Mouse (Mus musculus) embryonic fibroblast, embryonic 13.5 days (primary cell): ENCODE results near the gene Rec8. TPM values are rescaled to one million over a fixed set of nuclear protein-coding genes. Genes with fewer than 3 reads are reported as not detected.
A peak's percentile ranks its signal among the peaks of the same experiment; 100 is the strongest.

Experiments used
- H3K27ac ChIP-seq: 2 replicates; pipeline ENCODE4 v1.5.1; 2012; ENCODE audit warnings: low read length, control low read depth, inconsistent platforms; ENCODE audit not compliant: insufficient read depth
- H3K4me1 ChIP-seq: 2 replicates; pipeline ENCODE4 v1.6.1; 2011; ENCODE audit warnings: low read length; ENCODE audit not compliant: control insufficient read depth, insufficient read depth
- H3K4me3 ChIP-seq: 2 replicates; pipeline ENCODE4 v1.5.1; 2011; ENCODE audit warnings: mild to moderate bottlenecking, control low read depth, low read length; ENCODE audit not compliant: insufficient read depth
- CTCF ChIP-seq: IDR thresholded peaks from 2 replicates; pipeline ENCODE4 v1.5.1; 2011; ENCODE audit warnings: mild to moderate bottlenecking, control low read depth, low read length, moderate library complexity, borderline replicate concordance; ENCODE audit not compliant: insufficient read depth
- POLR2A ChIP-seq: IDR thresholded peaks from 2 replicates; pipeline ENCODE4 v1.6.1; 2011; ENCODE audit warnings: low read depth, mild to moderate bottlenecking, control low read depth, low read length, moderate library complexity
- polyA plus RNA-seq: library from polyadenylated mRNA; stranded (reverse); fragments of >200 nt; gene quantifications from 2 replicates; pipeline ENCODE4 v1.2.4, GENCODE M21; 2011; ENCODE audit warnings: low read depth; ENCODE audit not compliant: missing spikeins, insufficient read length

Rec8 gene
- polyA plus RNA-seq, 1 experiment: not detected

DNA sequence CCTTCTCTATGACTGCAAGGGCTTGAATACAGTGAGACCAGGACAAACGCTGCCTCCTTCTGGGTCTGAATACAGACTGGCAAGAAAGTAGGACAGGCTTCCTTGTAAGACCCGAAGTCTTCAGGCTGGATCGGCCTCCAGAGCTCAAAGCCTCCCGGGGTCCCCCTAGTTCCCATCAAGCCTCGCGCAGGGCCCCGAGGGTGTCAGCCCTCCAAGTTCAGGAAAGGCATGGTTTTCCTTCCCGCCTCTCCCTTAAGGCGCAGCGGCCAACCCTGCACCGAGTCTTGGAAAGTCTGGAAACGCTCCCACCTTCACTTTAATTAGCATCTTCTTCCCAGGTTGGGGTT lies 53.6 kb downstream of the Rec8 start:
- TF ChIP-seq CTCF (no peak), POLR2A (no peak)
- Histone ChIP-seq H3K4me3 (peak overlapping the region; percentile 97), H3K4me1 (no peaks in the 10 kb centered on the region), H3K27ac (peak overlapping the region; percentile 88)

DNA sequence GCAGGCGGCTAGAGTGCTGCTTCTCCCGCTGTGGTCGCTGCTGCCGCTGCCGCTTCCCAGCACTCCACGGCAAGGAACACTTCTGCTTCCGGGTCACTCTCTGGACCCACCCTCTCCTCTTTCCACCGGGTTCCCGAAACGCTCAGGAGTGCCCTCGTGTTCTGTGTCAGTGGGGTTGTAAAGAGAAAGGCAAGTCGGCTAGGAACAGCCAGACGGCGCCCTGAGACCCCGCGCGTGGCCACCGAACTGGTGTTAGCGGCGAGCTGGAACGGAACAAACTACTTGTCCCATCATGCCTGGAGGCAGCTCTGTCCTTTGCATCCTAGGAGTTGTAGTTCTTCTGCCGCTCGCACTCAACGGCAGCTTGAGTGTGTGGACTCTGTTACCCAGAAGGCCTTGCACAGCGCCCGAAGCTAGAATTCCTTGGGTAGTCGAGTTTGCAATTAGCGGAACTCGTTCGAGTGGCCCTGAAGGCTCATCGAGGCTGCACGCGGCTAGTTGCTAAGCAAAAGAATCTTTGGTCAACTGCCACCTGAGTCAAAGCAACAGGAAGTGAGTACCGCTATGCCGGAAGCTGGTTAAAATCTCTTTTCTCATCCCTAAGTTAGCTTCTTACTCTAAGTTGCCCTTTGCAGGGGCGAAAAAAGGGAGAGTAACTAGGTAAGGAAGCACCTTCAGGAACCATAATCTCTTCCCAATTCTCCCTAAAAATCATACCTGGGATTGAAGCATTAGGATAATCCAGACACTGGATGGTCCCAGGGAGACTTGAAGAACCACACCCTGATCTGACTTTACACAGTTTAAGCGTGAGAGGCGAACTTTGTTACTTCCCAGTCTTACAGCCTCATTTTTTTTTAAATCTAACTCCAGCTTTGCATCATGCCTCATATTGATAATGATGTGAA lies 54.2 kb downstream of the Rec8 start, which contains the start of the genes Gmpr2 and Nedd8:
Gmpr2 (plus strand) TSS at position 109 of the 908 bp plus-strand sequence.
Nedd8 (minus strand) TSS at position 292 of the 908 bp plus-strand sequence.
- no peaks in the 10 kb centered on the region for H3K4me1 ChIP-seq
- H3K27ac ChIP-seq: peak within 1 kb of the TSS; percentile 88
- TF ChIP-seq POLR2A: peak; percentile 75
- TF ChIP-seq CTCF: no peak
- H3K4me3 ChIP-seq: peak within 1 kb of the TSS; percentile 97

DNA sequence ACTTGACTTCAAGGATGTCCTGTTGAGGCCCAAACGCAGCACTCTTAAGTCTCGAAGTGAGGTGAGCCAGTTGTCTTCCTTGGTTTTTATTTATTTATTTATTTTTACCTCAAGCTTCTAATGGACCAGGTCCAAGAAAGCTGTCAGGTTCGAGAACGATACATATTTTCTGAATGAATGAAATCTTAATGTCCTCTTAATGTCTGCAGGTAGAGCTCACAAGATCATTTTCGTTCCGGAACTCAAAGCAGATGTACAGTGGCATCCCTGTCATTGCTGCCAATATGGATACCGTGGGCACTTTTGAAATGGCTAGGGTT lies 54.9 kb downstream of the Rec8 start:
- Histone ChIP-seq H3K4me3 (peak overlapping the region; percentile 54), H3K4me1 (no peaks in the 10 kb centered on the region), H3K27ac (peak overlapping the region; percentile 78)
- TF ChIP-seq POLR2A (no peak; the same call in 1 of the 2 replicates), CTCF (no peak)

Other genes starting within 250 kb of the Rec8 start
- 39.6 and 51.8 TPM in 2 replicates for gene Dhrs4, start 139.3 kb upstream of the Rec8 start, polyA plus RNA-seq
- 0.77 and 2.9 TPM in 2 replicates for gene Carmil3, start 127.4 kb upstream of the Rec8 start, polyA plus RNA-seq
- gene Cpne6, start 107.6 kb upstream of the Rec8 start, polyA plus RNA-seq: not detected in 2 replicates
- not detected in 2 replicates for gene Nrl, start 93.1 kb upstream of the Rec8 start, polyA plus RNA-seq
- gene Pck2, start 77.8 kb upstream of the Rec8 start, polyA plus RNA-seq: 120 and 151 TPM in 2 replicates
- gene Dcaf11, start 58.0 kb upstream of the Rec8 start, polyA plus RNA-seq: 19.4 and 20.7 TPM in 2 replicates
- gene A730061H03Rik, start 57.6 kb upstream of the Rec8 start, polyA plus RNA-seq: not detected in 2 replicates
- gene Fitm1, start 42.4 kb upstream of the Rec8 start, polyA plus RNA-seq: not detected in 2 replicates
- 87.2 and 116 TPM in 2 replicates for gene Psme1, start 39.9 kb upstream of the Rec8 start, polyA plus RNA-seq
- 8.9 and 10.0 TPM in 2 replicates for gene Emc9, start 32.7 kb upstream of the Rec8 start, polyA plus RNA-seq
- 169 and 242 TPM in 2 replicates for gene Psme2, start 26.9 kb upstream of the Rec8 start, polyA plus RNA-seq
- 17.0 and 24.7 TPM in 2 replicates for gene Rnf31, start 26.3 kb upstream of the Rec8 start, polyA plus RNA-seq
- 24.2 and 33.2 TPM in 2 replicates for gene Irf9, start 14.5 kb upstream of the Rec8 start, polyA plus RNA-seq
- gene Ipo4, start 17.9 kb downstream of the Rec8 start, polyA plus RNA-seq: 131 and 143 TPM in 2 replicates
- 13.1 and 22.2 TPM in 2 replicates for gene Gm49378, start 19.9 kb downstream of the Rec8 start, polyA plus RNA-seq
- 77.1 and 90.9 TPM in 2 replicates for gene Tm9sf1, start 25.8 kb downstream of the Rec8 start, polyA plus RNA-seq
- gene Tssk4, start 32.1 kb downstream of the Rec8 start, polyA plus RNA-seq: 0.73 and 0.81 TPM in 2 replicates
- gene Mdp1, start 42.5 kb downstream of the Rec8 start, polyA plus RNA-seq: 28.9 and 30.0 TPM in 2 replicates
- gene Gmpr2, start 53.9 kb downstream of the Rec8 start, polyA plus RNA-seq: 33.6 and 34.1 TPM in 2 replicates
- gene Nedd8, start 54.1 kb downstream of the Rec8 start, polyA plus RNA-seq: 287 and 295 TPM in 2 replicates
- gene Tinf2, start 63.8 kb downstream of the Rec8 start, polyA plus RNA-seq: 19.7 and 20.8 TPM in 2 replicates
- 0.25 and 0.32 TPM in 2 replicates for gene Tgm1, start 95.9 kb downstream of the Rec8 start, polyA plus RNA-seq
- 11.5 and 16.3 TPM in 2 replicates for gene Rabggta, start 104.2 kb downstream of the Rec8 start, polyA plus RNA-seq
- gene Dhrs1, start 127.7 kb downstream of the Rec8 start, polyA plus RNA-seq: 55.1 and 61.6 TPM in 2 replicates
- gene Nop9, start 127.7 kb downstream of the Rec8 start, polyA plus RNA-seq: 36.4 and 37.5 TPM in 2 replicates
- 0.95 TPM in 1 of 2 replicates, not detected in the other for gene Cideb, start 140.4 kb downstream of the Rec8 start, polyA plus RNA-seq
- 2.0 TPM in 2 replicates for gene Ltb4r2, start 143.4 kb downstream of the Rec8 start, polyA plus RNA-seq
- gene Ltb4r1, start 147.9 kb downstream of the Rec8 start, polyA plus RNA-seq: 0.82 and 1.0 TPM in 2 replicates
- gene Adcy4, start 166.1 kb downstream of the Rec8 start, polyA plus RNA-seq: 8.7 and 18.0 TPM in 2 replicates
- gene Ripk3, start 170.8 kb downstream of the Rec8 start, polyA plus RNA-seq: 109 and 141 TPM in 2 replicates
- gene Nfatc4, start 205.1 kb downstream of the Rec8 start, polyA plus RNA-seq: 88.8 and 98.2 TPM in 2 replicates
- gene Nynrin, start 236.0 kb downstream of the Rec8 start, polyA plus RNA-seq: 31.7 and 36.6 TPM in 2 replicates